Mouse (Mus musculus) kidney, embryonic 15.5 days (tissue): ENCODE measurements at regions not wholly inside any gene's neighbourhood (a gene's known extent, or its start where the extent isn't known, plus 50 kb on each side); places are given as distances from the start of the nearest gene placed in this dataset.

Source experiments
- ATAC-seq: fragments of 200-750 bp; cut with Nextera tagmentation; replicated peaks from 2 replicates; pipeline ENCODE4 v1.8.0; 2017; ENCODE audit warnings: moderate TSS enrichment; ENCODE audit not compliant: low FRiP score
- H3K27ac ChIP-seq: fragments of 300-500 bp; sonication (generic); 2 replicates; pipeline ENCODE4 v1.5.1; 2015; ENCODE audit warnings: mild to moderate bottlenecking, inconsistent platforms
- H3K27me3 ChIP-seq: fragments of 300-500 bp; sonication (generic); 2 replicates; pipeline ENCODE4 v1.6.1; 2015; ENCODE audit warnings: inconsistent platforms
- H3K36me3 ChIP-seq: fragments of 300-500 bp; sonication (generic); 2 replicates; pipeline ENCODE4 v1.6.1; 2015; ENCODE audit warnings: inconsistent platforms
- H3K4me1 ChIP-seq: fragments of 300-500 bp; sonication (generic); 2 replicates; pipeline ENCODE4 v1.6.1; 2015; ENCODE audit warnings: inconsistent platforms
- H3K4me2 ChIP-seq: fragments of 300-500 bp; sonication (generic); 2 replicates; pipeline ENCODE4 v1.6.1; 2015; ENCODE audit warnings: moderate library complexity, mild to moderate bottlenecking, inconsistent platforms
- H3K4me3 ChIP-seq: fragments of 300-500 bp; sonication (generic); replicated peaks from 2 replicates; pipeline ENCODE4 v1.5.1; 2015; ENCODE audit warnings: mild to moderate bottlenecking, inconsistent platforms
- H3K9ac ChIP-seq: fragments of 300-500 bp; sonication (generic); 2 replicates; pipeline ENCODE4 v1.6.1; 2015; ENCODE audit warnings: mild to moderate bottlenecking, inconsistent platforms
- H3K9me3 ChIP-seq: fragments of 300-500 bp; sonication (generic); replicated peaks from 2 replicates; pipeline ENCODE4 v1.6.1; 2016; ENCODE audit warnings: inconsistent platforms
- WGBS: fragments of 180-500 bp; shearing (Covaris S2); methylation state at CpG from one replicate; pipeline ENCODE4 v1.1.7; 2015; ENCODE audit warnings: mixed read lengths; 5-methylcytosine and 5-hydroxymethylcytosine counted together

GRCm38 (mm10) chr16:90666271-90666986 lies 60.8 kb downstream of the Mis18a start:
- WGBS: 88% methylated on average over 11 of the region's 11 CpGs
- H3K9me3 ChIP-seq: peaks cover 3% of the 10 kb centered on the region; the same call in 1 of the 2 replicates
- no peaks in the 10 kb centered on the region for H3K4me1 ChIP-seq
- no peak overlapping the region for H3K4me2 ChIP-seq
- H3K36me3 ChIP-seq: no peaks in the 10 kb centered on the region
- no peak overlapping the region for H3K27ac ChIP-seq
- H3K9ac ChIP-seq: no peak overlapping the region
- ATAC-seq: no peak
- H3K27me3 ChIP-seq: peaks cover 23% of the 10 kb centered on the region
- H3K4me3 ChIP-seq: no peak overlapping the region

- Histone ChIP-seq H3K4me2 (no peak overlapping the region), H3K4me3 (no peak overlapping the region), H3K4me1 (no peaks in the 10 kb centered on the region), H3K9ac (no peak overlapping the region), H3K9me3 (peaks cover 3% of the 10 kb centered on the region; the same call in 1 of the 2 replicates), H3K36me3 (no peaks in the 10 kb centered on the region), H3K27ac (no peak overlapping the region), H3K27me3 (peaks cover 23% of the 10 kb centered on the region)
- ATAC-seq: no peak
- WGBS: 67% methylated on average over 9 of the region's 9 CpGs
Measured at GRCm38 (mm10) chr16:90664086-90664485, 63.1 kb downstream of the Mis18a start.

- ATAC-seq: no peak
- WGBS: 91% methylated on average over 7 of the region's 7 CpGs
- no peak overlapping the region for H3K9ac ChIP-seq
- H3K36me3 ChIP-seq: no peaks in the 10 kb centered on the region
- H3K4me3 ChIP-seq: no peak overlapping the region
- H3K9me3 ChIP-seq: no peaks in the 10 kb centered on the region; the same call in 1 of the 2 replicates
- H3K27me3 ChIP-seq: peaks cover 10% of the 10 kb centered on the region
- no peak overlapping the region for H3K4me2 ChIP-seq
- H3K27ac ChIP-seq: no peak overlapping the region
- peaks cover 6% of the 10 kb centered on the region; the same call in 1 of the 2 replicates for H3K4me1 ChIP-seq
Measured at GRCm38 (mm10) chr16:90658050-90658449, 69.2 kb downstream of the Mis18a start.

DNA sequence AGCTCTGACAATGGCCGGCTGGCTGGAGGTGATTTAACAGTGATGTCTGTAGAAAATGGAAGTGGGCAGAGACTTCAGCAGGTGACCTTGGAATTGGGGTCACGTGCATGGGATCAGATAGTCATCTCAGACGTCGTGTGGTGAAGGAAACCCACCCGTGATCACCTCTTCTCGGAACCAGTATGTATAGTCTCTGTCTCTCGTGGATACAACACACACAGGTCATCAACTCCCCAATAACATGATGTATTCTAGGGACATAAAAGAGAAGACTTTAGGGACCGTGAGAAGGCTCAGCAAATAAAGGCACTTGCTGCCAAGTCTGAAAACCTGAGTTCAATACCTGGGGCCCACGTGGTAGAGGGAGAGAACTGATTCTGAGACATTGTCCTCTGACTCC lies 70.2 kb downstream of the Mis18a start:
- peaks cover 6% of the 10 kb centered on the region; the same call in 1 of the 2 replicates for H3K4me1 ChIP-seq
- 39% methylated on average over 9 of the region's 9 CpGs for WGBS
- ATAC-seq: no peak
- H3K9me3 ChIP-seq: no peaks in the 10 kb centered on the region; the same call in 1 of the 2 replicates
- no peak overlapping the region for H3K9ac ChIP-seq
- no peak overlapping the region for H3K4me3 ChIP-seq
- H3K27me3 ChIP-seq: 0 out of 2 replicates have a peak, but pooled peaks cover under 1% of the 10 kb centered on the region
- no peak overlapping the region for H3K27ac ChIP-seq
- no peaks in the 10 kb centered on the region for H3K36me3 ChIP-seq
- no peak overlapping the region for H3K4me2 ChIP-seq

GRCm38 (mm10) chr16:90656571-90657011 lies 70.6 kb downstream of the Mis18a start:
- 38% methylated on average over 16 of the region's 16 CpGs for WGBS
- H3K36me3 ChIP-seq: no peaks in the 10 kb centered on the region
- H3K4me2 ChIP-seq: no peak overlapping the region
- peak; percentile 36; the same call in 1 of the 2 replicates for ATAC-seq
- no peak overlapping the region for H3K4me3 ChIP-seq
- H3K27ac ChIP-seq: no peak overlapping the region
- no peaks in the 10 kb centered on the region for H3K27me3 ChIP-seq
- H3K9ac ChIP-seq: no peak overlapping the region
- H3K4me1 ChIP-seq: peaks cover 6% of the 10 kb centered on the region; the same call in 1 of the 2 replicates
- H3K9me3 ChIP-seq: no peaks in the 10 kb centered on the region; the same call in 1 of the 2 replicates

DNA sequence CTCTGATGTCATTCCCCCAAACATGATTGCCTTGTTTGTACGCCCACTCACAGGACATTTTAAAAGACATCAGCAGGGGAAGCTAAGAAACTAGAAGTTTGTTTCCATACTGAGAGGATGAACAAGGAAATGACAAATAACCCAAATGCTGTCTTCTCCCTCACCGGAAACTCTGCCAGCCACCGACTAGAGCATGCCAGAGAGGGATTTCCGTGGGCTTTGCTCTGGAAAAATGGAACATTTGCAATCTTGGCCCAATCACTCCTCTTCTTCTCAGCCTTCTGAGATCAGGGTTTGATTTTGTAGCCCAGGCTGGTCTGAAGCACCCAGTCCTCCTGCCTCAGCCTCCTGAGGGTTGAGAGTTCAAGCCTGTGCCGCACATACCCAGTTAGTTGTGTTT lies 72.4 kb downstream of the Mis18a start:
- H3K9ac ChIP-seq: no peak overlapping the region
- H3K4me3 ChIP-seq: no peak overlapping the region
- H3K27ac ChIP-seq: no peak overlapping the region
- H3K27me3 ChIP-seq: no peaks in the 10 kb centered on the region
- no peak overlapping the region for H3K4me2 ChIP-seq
- ATAC-seq: no peak
- 95% methylated on average over 5 of the region's 5 CpGs for WGBS
- peaks cover 6% of the 10 kb centered on the region; the same call in 1 of the 2 replicates for H3K4me1 ChIP-seq
- H3K36me3 ChIP-seq: no peaks in the 10 kb centered on the region
- H3K9me3 ChIP-seq: no peaks in the 10 kb centered on the region; the same call in 1 of the 2 replicates

DNA sequence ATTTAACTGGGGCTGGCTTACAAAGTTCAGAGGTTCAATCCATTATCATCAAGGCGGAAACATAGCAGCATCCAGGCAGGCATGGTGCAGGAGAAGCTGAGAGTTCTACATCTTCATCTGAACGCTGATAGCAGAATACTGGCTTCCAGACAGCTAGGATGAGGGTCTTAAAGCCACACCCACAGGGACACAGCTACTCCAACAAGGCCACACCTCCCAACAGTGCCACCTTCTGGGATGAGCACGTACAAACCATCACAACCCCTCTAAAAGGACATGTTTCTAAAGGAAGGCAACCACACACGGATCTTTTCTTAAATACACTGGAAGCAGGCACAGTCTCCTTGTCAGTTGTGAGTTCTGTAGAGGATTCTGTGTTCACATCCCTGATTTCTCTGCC lies 74.4 kb downstream of the Mis18a start:
- WGBS: 59% methylated on average over 4 of the region's 4 CpGs

DNA sequence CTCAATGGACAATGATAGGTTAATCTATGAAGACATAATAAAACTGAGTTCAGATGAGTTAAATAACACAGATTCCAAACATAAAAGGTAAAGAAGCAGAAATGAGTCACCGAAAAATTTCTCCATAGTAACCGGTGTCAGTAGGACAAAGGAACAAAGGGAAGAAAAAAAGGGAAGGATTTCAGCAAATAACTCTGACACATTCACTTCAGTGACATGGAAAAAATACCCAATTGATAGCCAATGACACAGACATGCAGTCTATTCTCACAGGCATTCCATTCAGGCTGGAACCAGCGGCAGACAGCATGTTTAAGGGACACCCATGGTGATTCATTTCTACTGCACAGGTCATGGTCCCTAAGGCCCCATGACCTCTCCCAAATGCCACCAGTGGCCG lies 79.0 kb downstream of the Mis18a start:
- H3K4me2 ChIP-seq: no peak overlapping the region
- H3K9me3 ChIP-seq: no peaks in the 10 kb centered on the region
- no peak for ATAC-seq
- H3K27ac ChIP-seq: no peak overlapping the region
- H3K36me3 ChIP-seq: no peaks in the 10 kb centered on the region
- H3K9ac ChIP-seq: no peak overlapping the region
- H3K4me3 ChIP-seq: no peak overlapping the region
- 0 out of 2 replicates have a peak, but pooled peaks cover 2% of the 10 kb centered on the region for H3K27me3 ChIP-seq
- WGBS: 88% methylated on average over 4 of the region's 4 CpGs
- H3K4me1 ChIP-seq: no peaks in the 10 kb centered on the region

More for the DNA sequence above, 74.4 kb downstream of the Mis18a start:
- Histone ChIP-seq H3K9me3 (no peaks in the 10 kb centered on the region; the same call in 1 of the 2 replicates), H3K4me2 (no peak overlapping the region), H3K9ac (no peak overlapping the region), H3K4me1 (peaks cover 6% of the 10 kb centered on the region; the same call in 1 of the 2 replicates), H3K4me3 (no peak overlapping the region), H3K36me3 (no peaks in the 10 kb centered on the region), H3K27ac (no peak overlapping the region), H3K27me3 (0 out of 2 replicates have a peak, but pooled peaks cover 2% of the 10 kb centered on the region)
- no peak for ATAC-seq

DNA sequence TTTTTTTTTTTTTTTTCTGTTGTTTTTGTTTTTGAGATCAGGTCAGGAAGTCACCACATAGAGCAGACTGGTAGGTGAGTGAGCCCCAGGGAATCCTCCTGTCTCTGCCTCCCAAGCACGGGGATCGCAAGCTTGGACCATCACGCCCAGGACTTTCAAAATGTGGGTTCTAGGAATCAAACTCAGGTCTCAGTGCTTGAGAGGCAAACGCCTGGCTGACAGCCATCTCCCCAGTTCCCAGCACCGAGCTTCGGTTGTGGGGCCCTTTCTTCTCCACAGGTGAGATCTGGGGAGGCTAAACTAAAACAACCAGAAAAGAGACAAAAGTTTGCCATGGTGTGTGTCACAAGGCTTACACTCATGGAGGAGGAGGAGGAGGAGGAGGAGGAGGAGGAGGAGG lies 84.5 kb downstream of the Mis18a start:
- Histone ChIP-seq H3K4me2 (no peak overlapping the region), H3K9ac (no peak overlapping the region), H3K9me3 (no peaks in the 10 kb centered on the region), H3K4me3 (no peak overlapping the region), H3K4me1 (no peaks in the 10 kb centered on the region), H3K27me3 (no peaks in the 10 kb centered on the region), H3K36me3 (no peaks in the 10 kb centered on the region), H3K27ac (no peak overlapping the region)
- no peak for ATAC-seq
- 95% methylated on average over 6 of the region's 6 CpGs for WGBS

DNA sequence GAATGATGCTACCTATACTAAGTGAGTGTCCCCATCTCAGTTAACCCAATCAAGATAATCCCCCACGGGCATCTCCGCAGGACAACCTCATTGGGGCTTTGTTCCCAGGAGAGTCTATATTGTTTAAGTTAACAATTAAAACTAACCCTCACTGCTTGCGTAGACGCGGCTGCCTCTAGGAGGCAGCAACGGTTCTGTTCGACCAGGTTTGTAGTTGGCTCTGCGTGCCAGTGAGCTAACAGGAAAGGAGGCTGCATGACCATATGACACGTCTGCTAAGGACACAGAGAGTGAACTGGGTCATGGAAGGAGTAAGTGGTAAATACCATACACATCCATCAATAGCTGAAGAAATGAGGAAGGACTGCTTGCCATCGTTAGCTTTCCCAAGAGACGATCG lies 92.0 kb downstream of the Mis18a start:
- H3K9me3 ChIP-seq: no peaks in the 10 kb centered on the region
- H3K4me2 ChIP-seq: no peak overlapping the region
- peaks cover 5% of the 10 kb centered on the region for H3K4me1 ChIP-seq
- no peak overlapping the region for H3K9ac ChIP-seq
- H3K36me3 ChIP-seq: no peaks in the 10 kb centered on the region
- 47% methylated on average over 12 of the region's 12 CpGs for WGBS
- H3K4me3 ChIP-seq: no peak overlapping the region
- ATAC-seq: no peak
- H3K27me3 ChIP-seq: no peaks in the 10 kb centered on the region
- H3K27ac ChIP-seq: no peak overlapping the region

GRCm38 (mm10) chr16:90629976-90630375 lies 97.2 kb downstream of the Mis18a start:
- H3K9ac ChIP-seq: no peak overlapping the region

GRCm38 (mm10) chr16:90629121-90629930 lies 97.9 kb downstream of the Mis18a start:
- H3K9me3 ChIP-seq: no peaks in the 10 kb centered on the region
- no peaks in the 10 kb centered on the region for H3K27me3 ChIP-seq
- H3K27ac ChIP-seq: peak overlapping the region; percentile 92
- ATAC-seq: peak; percentile 80
- WGBS: 29% methylated on average over 19 of the region's 19 CpGs
- H3K4me3 ChIP-seq: no peak overlapping the region
- H3K4me1 ChIP-seq: peaks cover 45% of the 10 kb centered on the region
- H3K4me2 ChIP-seq: peak overlapping the region; percentile 32
- no peak overlapping the region for H3K9ac ChIP-seq
- no peaks in the 10 kb centered on the region for H3K36me3 ChIP-seq

More at GRCm38 (mm10) chr16:90629976-90630375, 97.2 kb downstream of the Mis18a start:
- no peaks in the 10 kb centered on the region for H3K27me3 ChIP-seq
- WGBS: 33% methylated on average over 6 of the region's 6 CpGs
- H3K27ac ChIP-seq: peak overlapping the region; percentile 92
- no peaks in the 10 kb centered on the region for H3K9me3 ChIP-seq
- no peaks in the 10 kb centered on the region for H3K36me3 ChIP-seq
- no peak; the same call in none of the 2 replicates for ATAC-seq
- no peak overlapping the region for H3K4me2 ChIP-seq
- H3K4me1 ChIP-seq: peaks cover 38% of the 10 kb centered on the region
- H3K4me3 ChIP-seq: no peak overlapping the region
